Mouse (Mus musculus): ENCODE measurements around the gene Rcsd1.

The Rcsd1 gene

DNA sequence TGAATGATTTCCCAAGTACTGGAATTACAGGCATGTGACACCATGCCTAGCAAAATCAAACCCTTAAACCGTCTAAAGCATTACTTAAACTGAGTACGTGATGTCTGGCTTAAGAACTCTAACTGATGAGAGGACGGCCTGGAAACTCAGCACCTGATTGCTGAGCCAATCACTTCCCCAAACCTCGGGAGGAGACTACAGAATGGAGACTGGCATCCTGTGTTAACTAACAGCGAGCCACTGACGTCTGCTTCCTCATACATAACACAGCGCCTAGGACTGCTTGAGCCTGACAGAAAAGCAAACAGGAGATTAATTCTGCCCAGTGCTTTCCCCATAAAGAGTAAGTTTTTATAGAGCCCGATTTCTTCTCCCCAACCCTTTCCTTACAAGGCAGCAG, 105.4 kb downstream of the Rcsd1 start:
- no peak for ATAC-seq (ENCODE audit: insufficient number of reproducible peaks, low FRiP score, low TSS enrichment)

DNA sequence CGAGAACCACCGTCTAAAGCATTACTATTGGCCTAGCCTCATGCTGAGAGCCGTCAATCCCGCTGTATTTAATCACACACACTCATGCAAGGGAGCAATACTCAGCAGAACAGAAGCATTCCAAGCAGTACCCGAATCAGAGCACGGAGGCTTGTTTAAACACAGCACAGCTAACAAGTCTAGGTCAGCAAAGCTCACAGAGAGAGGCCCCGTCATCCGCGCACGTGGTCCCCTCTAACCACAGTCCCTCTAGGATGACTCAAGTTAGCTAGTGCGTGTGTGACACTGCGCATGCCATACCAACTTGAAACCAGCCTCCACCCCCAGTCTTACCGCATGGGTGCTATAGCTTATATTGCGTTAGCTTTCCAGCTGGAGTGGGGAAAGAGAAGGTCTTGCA, 106.3 kb downstream of the Rcsd1 start:
- ATAC-seq (ENCODE audit: insufficient number of reproducible peaks, low FRiP score, low TSS enrichment): no peak

DNA sequence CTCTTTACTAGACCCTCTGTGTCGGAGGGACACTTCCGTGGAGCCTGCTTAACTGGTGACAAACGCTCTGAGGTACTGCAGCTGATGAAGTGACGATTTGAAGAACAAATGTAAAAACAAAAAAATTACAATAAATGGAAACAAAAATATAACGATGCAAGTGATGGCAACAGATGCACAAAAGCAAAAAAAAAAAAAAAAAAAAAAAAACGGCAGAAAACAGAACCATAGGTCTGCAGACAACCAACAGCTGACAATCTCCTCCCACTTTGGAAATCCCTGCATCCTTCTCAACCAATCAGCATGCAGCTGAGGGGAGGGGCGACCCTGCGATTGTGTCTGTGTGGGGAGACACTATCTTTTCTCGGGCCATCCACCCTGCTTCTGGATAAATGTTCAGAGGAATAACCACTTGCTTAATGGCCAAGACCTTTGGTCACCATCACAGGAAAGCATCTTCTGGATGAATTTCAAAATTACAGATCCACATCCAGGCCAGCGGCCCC, 107.7 kb downstream of the Rcsd1 start:
- no peak for ATAC-seq (ENCODE audit: insufficient number of reproducible peaks, low FRiP score, low TSS enrichment)

Measured in cerebellum, adult (tissue).